Mouse (Mus musculus) cerebellum, adult 11-12 months (tissue): ENCODE measurements around the gene Cdh12.
"Not testable (repeated sequence)": the region's sequence is repeated elsewhere in the genome, so short reads cannot be mapped to it uniquely, and the experiment has no call there.

Experiments used
- DNase-seq: peaks from one replicate; pipeline ENCODE4 v3.0.0; 2022

The Cdh12 gene

GRCm38 (mm10) chr15:21110874-21111603 is 662.0 kb downstream of the Cdh12 start:
- no peak for DNase-seq

DNA sequence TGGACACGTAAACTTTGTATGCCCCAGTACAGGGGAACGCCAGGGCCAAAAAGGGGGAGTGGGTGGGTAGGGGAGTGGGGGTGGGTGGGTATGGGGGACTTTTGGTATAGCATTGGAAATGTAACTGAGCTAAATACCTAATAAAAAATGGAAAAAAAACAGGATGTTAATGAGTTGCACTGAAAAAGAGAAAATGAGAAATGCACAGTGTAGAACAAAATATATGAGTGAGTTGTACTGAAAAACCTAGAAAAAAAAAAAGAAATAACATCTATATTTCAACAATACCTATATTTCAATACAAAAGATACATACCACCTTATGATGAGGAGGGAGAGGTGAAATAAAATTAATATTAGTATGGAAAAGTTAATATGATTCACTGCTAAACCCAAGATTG is 665.7 kb downstream of the Cdh12 start:
- not testable (repeated sequence) for DNase-seq

GRCm38 (mm10) chr15:21130660-21131059 is 681.6 kb downstream of the Cdh12 start:
- no peak for DNase-seq

DNA sequence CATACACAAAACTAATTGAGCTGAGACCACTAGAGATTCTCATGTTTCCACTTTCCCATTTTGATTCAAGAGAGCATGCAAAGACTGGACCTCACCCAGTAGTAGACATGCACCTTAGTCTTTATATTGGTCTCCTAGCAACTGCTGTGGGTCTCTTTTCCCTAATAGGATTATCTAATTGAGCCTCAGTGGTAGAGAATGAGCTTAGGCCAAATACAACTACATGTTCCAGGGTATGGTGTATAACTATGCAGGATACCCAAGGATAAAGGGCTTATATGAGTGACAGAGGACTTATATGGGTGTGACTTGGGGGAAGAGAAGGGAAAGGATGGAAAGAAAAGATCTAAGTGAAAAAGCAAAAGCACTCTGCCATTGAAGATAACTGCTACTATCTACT is 683.9 kb downstream of the Cdh12 start:
- no peak for DNase-seq

GRCm38 (mm10) chr15:21146896-21147295 is 697.8 kb downstream of the Cdh12 start:
- DNase-seq = no peak

DNA sequence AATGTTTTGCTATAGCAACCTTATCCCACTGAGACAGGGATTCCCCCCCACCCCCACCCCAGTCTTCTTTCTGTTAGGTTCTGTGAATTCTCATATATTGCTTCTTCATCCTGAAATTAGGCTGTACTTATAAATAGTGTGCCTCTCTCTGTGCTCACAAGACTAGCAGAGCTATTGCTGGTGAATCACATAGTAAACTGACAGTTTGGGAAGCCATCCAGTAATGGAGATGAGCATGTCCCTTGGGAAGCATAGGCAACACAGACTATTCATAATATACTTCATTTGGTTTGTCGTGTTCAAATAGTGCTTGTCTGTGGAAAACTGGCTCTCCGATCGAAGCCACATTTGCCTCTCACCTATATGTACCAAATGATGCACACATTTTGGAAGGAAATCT is 704.5 kb downstream of the Cdh12 start:
- no peak for DNase-seq

DNA sequence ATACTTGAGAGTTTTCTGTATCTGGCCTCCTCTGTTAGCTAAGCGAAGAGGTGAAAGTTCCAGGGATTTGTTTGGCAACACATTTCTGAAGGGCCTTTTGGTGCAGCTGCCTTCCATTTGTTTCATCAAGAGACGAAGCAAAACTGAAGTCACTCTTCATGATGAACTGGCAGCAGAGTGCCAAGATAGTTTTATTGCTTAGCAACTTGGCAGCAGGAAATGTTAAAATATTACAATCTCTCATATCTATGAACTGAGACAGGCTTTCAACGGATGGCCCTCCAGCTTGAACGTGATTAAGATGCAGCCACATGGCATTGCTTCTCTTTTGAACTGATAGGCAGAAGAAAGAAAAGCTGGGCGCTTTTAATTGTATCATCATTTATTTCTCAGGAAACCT is 730.7 kb downstream of the Cdh12 start:
- DNase-seq = no peak

GRCm38 (mm10) chr15:21180191-21180590 is 731.1 kb downstream of the Cdh12 start:
- no peak for DNase-seq

GRCm38 (mm10) chr15:21185799-21186198 is 736.7 kb downstream of the Cdh12 start:
- no peak for DNase-seq

DNA sequence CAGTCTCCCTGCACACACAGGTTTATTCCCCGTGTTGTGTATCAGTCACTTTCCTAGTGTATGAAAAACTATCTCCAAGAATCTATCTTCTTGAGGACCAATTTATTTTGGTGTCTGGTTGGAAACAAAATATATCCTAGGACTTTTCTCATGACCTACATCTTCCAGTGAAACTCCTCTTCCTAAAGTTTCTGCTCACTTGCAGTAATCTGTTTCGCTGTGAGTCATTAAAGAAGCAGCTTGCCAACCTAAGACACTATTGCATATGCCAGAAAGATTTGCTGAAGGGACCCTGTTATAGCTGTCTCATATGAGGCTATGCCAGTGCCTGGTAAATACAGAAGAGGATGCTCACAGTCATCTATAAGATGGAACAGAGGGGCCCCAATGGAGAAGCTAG is 761.0 kb downstream of the Cdh12 start:
- DNase-seq = not testable (repeated sequence)

- DNase-seq = no peak
Measured at GRCm38 (mm10) chr15:21223006-21223405, 773.9 kb downstream of the Cdh12 start.

- DNase-seq = no peak
Measured at GRCm38 (mm10) chr15:21261318-21261717, 812.3 kb downstream of the Cdh12 start.

DNA sequence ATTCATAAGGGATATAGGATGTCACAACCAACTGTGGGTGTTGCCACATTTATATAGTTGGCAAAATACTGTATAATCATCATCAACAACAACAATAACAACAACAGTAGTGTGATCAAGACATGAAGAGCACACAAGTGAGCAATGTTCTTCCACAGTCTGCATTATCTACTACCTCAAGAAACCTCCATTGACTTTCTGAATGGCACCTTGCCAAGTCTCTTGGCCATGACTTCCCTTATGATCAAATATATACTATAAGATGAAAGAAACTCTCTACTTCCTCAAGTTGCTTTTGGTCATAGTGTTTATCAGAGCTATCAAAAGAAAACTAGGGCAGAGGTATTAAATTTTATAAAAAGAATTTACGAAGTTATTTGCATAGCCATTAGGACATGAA is 820.8 kb downstream of the Cdh12 start:
- DNase-seq = no peak

DNA sequence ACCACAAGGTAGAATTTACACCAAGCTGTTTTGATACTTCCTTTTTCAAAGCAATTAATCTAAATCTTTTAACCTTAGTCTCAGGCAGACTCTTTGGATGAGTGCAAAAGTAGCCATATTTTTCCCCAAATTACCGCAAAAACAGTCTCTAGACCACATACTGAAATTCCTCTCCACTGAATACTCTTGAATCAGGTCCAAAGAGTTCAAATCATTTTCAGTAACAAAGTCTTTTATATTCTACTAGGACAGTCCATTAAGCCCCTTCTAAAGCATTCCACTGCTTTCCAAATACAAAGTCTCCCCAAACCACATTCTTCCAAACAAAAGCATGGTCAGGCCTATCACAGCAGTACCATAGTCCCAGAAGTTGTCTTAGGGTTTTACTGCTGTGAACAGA is 848.0 kb downstream of the Cdh12 start:
- DNase-seq = no peak

GRCm38 (mm10) chr15:21315457-21315856 is 866.4 kb downstream of the Cdh12 start:
- no peak for DNase-seq

- DNase-seq = no peak
Measured at GRCm38 (mm10) chr15:21343853-21344252, 894.8 kb downstream of the Cdh12 start.

GRCm38 (mm10) chr15:21344323-21344722 is 895.3 kb downstream of the Cdh12 start:
- DNase-seq = no peak

DNA sequence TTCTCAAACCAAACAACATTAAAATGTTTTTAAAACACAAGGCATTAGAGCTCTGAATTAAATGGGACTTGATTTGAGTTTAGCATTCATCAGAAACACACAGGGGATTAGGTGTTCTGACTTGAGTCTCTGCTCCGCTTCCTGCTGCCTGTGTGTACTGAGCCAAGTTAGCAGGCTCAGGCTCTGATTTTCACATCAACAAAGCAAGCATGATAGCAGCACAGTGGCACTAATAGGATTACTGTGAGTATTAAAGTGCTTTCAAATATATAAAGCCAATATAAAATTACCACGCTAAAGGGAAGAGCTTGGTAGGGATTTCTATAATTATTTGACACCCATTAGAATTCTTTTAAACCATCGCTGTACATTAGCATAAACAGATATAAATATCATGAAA is 895.7 kb downstream of the Cdh12 start:
- DNase-seq = no peak

DNA sequence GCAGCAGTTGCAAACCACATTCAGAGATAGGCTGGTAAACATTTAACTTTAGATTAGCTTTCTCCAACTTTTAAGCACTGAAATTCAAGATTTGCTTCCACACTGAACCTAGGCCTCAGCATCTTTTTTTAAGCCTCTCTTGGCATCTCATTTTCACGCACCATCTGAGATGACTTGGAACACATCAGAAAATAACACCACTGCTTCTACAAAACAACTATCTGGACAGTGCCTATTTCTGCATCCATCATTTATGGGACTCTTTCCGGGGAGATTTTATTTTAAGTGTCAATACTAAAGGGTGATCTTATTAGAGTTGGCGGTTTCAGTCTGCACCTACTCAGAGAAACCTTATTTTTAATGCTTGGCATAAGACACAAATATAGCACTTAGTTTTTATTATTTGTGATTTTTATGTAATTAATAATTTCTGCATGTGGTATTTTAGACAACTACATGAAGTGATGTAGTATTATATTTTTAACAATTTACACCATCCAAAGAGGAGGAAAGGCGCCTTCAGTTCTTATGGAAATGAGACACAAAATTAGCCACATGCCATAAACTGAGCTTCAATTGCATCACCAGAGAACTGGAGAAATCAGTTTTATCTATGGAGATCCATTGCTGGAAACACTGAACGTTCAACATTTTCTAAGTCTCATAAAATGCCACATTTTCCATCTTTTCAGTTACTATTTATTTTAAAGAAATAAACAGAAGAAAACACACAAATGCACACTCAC is 906.5 kb downstream of the Cdh12 start:
- DNase-seq = no peak

- DNase-seq = no peak
Measured at GRCm38 (mm10) chr15:21366366-21366765, 917.3 kb downstream of the Cdh12 start.

- DNase-seq = no peak
Measured at GRCm38 (mm10) chr15:21375460-21375859, 926.4 kb downstream of the Cdh12 start.

DNA sequence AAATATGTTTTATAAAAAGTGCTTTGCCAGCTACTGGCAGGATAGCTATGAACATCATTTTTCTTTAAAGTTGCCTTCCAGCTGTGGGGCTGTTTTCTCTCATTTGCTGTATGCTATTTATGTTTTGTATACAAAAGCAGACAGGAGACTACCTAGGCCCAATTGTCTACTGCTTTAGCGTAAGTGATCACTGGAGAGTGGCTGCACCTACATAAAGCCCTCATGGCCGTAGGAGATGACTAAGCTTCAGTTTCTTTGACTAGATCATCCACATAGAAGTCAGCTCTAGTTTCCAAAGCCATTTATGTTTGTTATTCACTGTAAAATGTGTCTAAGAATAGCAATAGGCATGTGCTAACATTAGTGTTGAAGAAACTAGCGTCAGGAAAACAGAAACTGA is 926.8 kb downstream of the Cdh12 start:
- DNase-seq = no peak

- DNase-seq = not testable (repeated sequence)
Measured at GRCm38 (mm10) chr15:21391442-21391841, 942.4 kb downstream of the Cdh12 start.

DNA sequence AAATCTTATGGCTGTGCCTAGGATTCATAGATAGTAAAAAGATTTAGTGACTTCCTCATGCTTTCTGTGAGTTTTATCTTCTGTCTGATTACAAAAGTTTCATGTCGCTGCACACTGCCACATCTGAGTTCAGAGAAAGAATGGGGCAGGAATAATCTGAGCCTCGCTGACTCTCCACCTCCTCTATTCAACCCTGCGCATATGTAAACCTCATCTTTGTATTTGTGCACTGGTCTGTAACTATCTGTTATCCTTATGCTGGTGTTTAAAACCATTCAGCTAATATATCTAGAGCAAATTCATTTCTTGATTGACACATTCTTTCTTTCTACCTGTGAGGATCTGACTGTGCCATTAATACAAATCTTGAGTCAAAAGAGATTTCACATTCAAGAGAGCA is 944.0 kb downstream of the Cdh12 start:
- DNase-seq = no peak

DNA sequence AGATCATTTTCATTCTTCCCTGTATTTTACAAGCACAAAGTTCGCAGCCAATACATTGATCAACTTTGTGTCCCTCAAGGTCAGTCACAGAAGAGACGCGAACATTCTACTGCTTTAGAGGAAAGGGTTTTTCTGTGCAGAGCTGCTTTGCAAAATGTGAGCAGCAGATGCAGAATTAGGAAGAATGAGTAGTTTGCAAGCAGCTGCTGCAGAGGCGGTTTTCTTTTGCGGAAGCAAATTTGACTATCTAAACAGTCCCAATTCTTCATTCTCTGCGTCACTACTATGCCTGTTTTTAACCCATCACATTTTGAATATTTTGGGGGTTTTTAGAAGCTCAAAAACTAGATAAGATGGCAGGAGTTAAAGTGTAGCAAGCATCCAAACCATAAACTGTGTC is 956.1 kb downstream of the Cdh12 start:
- DNase-seq = no peak
